Mouse (Mus musculus) embryonic facial prominence, embryonic 10.5 days (tissue): ENCODE results near the gene Susd6. TPM values are rescaled to one million over a fixed set of nuclear protein-coding genes. Genes with fewer than 3 reads are reported as not detected.

Source experiments
- polyA plus RNA-seq: library from polyadenylated mRNA; unstranded; fragments of >200 nt; fragmentation: Nextera tagmentation; extraction: Ambion mirVana; gene quantifications from 2 replicates; pipeline ENCODE4 v1.2.1, GENCODE M21; 2016

Gene Susd6
- polyA plus RNA-seq, 1 experiment from 2014 or later: 13.8 TPM

Other genes with a start within 250 kb of the Susd6 start
- gene Slc39a9, start 146.6 kb upstream of the Susd6 start, polyA plus RNA-seq: 24.6 and 25.7 TPM in 2 replicates
- 502 and 512 TPM in 2 replicates for gene Erh, start 146.2 kb upstream of the Susd6 start, polyA plus RNA-seq
- gene Plekhd1, start 97.9 kb upstream of the Susd6 start, polyA plus RNA-seq: 0.40 and 0.59 TPM in 2 replicates
- 0.52 and 0.59 TPM in 2 replicates for gene Ccdc177, start 29.8 kb upstream of the Susd6 start, polyA plus RNA-seq
- gene Srsf5, start 155.0 kb downstream of the Susd6 start, polyA plus RNA-seq: 477 and 521 TPM in 2 replicates
- gene Slc10a1, start 178.2 kb downstream of the Susd6 start, polyA plus RNA-seq: 0.64 and 0.82 TPM in 2 replicates
- 25.1 and 27.1 TPM in 2 replicates for gene Smoc1, start 236.3 kb downstream of the Susd6 start, polyA plus RNA-seq